Mouse (Mus musculus) layer of hippocampus, adult 9-11 months (tissue): ENCODE results near the gene Enox1.

Source experiments
- DNase-seq: peaks from one replicate; pipeline ENCODE4 v3.0.0; 2022

The Enox1 gene

GRCm38 (mm10) chr14:77707279-77707678, 550.7 kb downstream of the Enox1 start:
- no peak for DNase-seq

- no peak for DNase-seq
Measured at GRCm38 (mm10) chr14:77708354-77709150, 552.0 kb downstream of the Enox1 start.

DNA sequence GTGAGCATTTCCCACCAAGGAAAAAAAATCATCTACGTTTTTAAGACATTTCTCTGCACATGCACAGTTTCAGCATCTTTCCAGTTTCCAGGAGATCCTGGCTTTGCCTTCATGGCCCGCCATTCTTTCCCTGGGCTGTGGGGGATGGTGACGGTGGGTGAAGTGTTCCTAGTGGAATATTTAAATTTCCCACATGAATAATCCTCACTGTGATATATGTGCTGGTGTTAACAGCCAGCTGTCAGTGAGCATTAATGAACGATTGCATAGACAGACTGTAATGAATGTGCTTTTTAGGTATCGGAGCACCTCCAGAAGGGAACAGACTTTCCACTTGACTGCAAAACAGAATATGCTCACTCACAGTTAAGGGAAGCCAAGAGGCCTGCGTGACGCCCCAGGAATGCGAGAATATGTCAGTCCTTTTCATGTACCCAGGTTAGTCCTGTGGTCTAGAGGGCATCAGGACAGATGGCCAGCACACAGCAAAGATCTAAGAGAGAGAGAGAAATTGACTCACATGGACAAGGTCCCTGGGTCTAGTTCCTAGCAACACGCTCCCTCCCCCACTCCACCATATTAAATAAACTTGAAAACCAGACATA, 558.5 kb downstream of the Enox1 start:
- no peak for DNase-seq

DNA sequence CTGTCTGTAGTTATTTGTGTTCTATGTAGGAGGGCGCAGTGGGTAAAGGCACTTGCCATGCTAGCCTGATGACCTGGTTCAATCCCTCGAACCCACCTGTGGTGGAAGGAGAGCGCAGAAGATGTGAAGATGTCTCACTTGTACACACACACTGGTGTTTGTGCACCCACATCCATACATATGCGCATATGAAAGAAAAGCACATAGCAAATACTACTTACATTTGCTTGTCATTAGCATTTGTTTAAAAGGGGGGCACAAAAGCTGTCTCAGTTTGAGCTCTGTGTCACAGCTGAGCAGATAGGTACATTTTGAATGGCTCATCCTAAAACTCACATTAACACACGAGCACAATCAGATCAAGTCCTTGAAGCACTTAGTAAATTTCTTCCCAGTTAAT, 560.4 kb downstream of the Enox1 start:
- DNase-seq = no peak

- DNase-seq = no peak
Measured at GRCm38 (mm10) chr14:77718814-77719213, 562.3 kb downstream of the Enox1 start.

GRCm38 (mm10) chr14:77738056-77738455, 581.5 kb downstream of the Enox1 start:
- DNase-seq = no peak

GRCm38 (mm10) chr14:77738751-77739365, 582.3 kb downstream of the Enox1 start:
- DNase-seq = peak; percentile 18

DNA sequence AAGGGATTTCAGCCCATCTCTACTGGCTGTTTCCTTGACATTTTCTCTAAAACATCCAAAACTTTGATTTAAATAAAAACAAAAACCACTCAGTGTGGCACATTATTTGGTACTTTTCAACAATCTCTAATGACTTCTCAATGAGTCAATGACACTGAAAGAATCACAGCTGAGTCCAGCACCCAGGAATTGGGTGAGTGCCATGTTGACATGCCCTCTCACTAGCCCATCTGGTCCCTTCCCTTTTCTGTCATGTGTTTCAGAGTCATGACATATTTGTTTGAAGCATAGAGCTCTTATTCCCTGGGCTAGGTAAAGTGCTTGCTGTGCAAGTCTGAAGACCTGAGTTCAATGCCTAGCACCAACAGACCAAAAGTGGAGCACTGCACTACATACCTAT, 582.8 kb downstream of the Enox1 start:
- no peak for DNase-seq

DNA sequence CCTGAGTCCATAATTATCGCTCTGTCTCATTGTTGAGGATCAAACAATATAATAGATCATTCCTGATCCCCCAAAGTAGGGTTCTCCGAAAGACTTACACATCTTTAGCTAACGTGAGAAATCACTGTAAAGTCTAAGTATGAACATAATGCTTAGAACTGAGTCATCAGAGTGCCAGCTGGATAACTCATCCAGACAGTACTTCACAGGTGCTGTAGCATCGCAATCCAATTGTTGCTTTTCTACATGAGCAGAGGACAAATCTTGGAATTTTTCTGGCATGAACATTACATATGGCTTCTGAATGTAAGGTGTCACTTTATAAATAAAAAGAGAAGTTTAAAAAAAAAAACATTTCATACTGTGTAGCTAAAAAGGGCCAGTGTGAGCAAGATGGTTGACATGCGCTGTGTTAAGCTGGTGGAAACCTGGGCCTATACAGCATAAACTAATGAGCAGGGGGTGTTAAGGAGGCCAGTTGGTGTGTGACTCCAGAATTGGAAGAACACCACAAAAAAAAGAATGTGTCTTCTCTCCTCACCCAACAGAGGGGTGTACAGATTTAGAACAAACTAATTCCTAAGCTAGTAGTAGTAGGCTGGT, 588.2 kb downstream of the Enox1 start:
- peak; percentile 52 for DNase-seq

DNA sequence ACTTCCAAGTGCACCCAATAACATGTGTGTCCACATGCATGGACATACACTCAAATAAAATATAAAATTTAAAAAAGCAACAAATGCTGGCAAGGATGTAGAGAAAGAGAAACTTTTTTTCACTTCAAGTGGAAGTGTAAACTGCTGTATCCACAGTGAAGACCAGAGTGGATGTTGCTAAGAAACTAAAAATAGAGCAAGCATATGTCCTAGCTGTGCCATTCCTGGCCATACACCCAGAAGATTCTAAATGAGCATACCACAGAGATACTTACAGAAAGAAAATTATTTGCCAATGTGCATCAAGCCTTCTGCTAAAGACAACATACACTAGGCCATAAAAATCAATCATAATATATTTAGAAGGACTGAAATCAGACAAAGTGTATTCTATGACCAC, 592.4 kb downstream of the Enox1 start:
- peak; percentile 9 for DNase-seq
